Mouse (Mus musculus) left cerebral cortex, postnatal 36 days (tissue): ENCODE data around the gene Lekr1. TPM values are rescaled to one million over a fixed set of nuclear protein-coding genes. Genes with fewer than 3 reads are reported as not detected.
A peak's percentile ranks its signal among the peaks of the same experiment; 100 is the strongest.

Experiments
- DNase-seq, 2 experiments: peaks; one replicate each; pipeline ENCODE4 v3.0.0; 2021 to 2022; ENCODE audit warnings: low spot score in 2 of 2, mixed read lengths in 1 of 2
- intact Hi-C: fragments of 180-260 bp; cut with DNase I; formaldehyde crosslinking; loops from one replicate; pipeline ENCODE4 v1.15.1; 2025
- total RNA-seq, 2 experiments: library from RNA; stranded (reverse); gene quantifications; 2 replicates each; pipeline ENCODE4 v1.2.3; 2021

The Lekr1 gene
- 1 to 10 TPM; 6.9 to 8.2 TPM for total RNA-seq

DNA sequence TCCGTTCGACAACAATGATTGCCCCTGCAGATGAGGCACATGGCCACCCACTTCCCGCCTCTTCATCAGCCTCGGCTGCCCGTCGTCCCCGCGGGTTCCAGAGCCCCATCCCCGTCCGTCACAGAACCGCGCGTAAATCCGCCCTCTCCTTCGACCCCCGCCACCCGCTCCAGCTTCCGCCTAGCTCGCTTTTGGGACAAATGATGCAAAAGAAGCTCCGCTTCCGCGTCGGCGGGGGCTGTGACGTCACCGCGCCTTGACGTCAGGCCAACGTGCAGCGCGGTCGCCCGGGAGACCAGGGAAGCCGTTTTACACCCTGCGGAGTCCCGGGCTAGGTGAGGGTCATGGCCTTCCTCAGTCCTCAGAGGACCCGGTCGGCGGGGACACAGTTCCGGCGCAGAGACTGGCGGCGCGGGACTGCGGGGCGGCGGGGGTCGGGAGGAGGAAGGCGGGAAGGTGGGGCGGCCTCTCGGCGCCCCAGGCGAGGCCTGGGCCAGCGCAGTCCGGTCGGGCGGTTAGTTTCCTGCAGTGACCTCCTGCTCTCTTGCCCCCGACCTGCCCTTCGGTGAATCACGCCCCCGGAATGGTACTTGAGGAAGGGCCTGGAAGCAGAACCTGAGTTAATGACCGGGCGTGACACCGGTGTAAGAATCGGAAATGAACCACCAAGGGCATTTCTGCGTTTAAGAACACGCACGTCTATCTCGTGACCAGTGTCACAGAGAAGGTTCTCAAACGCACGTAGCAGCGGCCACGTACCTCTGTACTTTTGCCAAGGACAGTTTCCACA, at the start of gene Lekr1:
Gene Lekr1 (plus strand): TSS at position 252 of the 790 bp plus-strand sequence.
- intact Hi-C loops: loop anchor here (1.0 to 2.0 kb wide), 3 partner anchors 137 to 264 kb away; partner anchors contain the start of gene Tiparp
- DNase-seq: peak; percentile 89 to 93

DNA sequence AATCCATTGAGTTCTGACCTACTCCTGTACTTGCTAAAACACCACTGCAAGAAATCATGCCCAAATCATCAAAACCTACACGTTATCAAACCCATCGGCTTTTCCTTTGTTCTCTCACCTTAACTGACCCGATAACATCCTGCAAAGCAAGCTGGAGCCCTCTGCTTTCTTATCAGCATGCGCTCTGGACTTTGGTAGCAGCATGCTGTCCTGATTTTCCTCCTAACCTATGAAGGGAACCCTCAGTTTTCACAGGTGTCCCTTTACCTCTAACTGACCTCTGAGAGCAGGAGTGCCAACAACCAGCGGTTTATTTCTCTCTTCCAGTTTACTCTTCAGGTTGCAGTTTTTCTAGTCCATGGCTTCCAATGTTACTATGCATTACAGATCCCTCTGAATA, 48.5 kb upstream of the Lekr1 start:
- DNase-seq: no peak
- intact Hi-C loops: no loop called here

DNA sequence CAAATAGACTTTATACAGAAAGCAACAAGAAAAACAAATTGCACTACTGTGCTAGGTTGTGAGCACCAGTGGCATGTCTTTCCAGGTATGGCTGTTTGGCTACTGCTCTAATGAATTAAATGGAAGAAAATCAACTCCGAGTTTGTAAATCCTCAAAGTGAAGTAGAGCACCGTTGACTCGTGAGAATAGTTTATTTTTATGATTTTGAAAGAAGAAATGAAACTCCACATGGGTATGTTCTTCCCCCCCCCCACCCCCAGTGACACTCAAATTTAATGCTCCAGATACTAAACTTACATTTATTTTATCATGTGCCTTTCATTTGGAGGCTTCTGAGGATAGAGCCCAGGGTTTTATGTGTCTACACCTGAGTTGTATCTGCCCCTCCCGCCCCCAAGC, 46.7 kb upstream of the Lekr1 start:
- DNase-seq: no peak
- intact Hi-C loops: no loop called here

DNA sequence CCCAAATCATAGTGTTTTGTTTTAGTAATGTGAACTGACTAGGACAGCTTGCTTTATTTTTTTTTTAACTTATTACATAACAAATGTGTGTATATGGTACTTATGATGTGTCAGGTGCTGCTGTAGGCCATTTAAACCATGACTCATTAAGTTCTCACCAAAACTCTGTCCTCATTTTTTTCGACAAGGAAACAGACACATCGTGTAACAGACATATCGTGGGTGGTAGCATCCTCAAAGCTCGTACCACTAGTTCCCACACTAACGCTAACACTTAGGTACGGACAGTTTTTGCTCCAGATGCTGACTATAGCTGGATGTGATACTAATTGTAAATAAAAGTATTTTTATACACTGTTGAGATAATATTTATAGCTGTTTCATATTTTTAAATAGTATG, 43.0 kb upstream of the Lekr1 start:
- intact Hi-C loops: no loop called here
- no peak for DNase-seq

DNA sequence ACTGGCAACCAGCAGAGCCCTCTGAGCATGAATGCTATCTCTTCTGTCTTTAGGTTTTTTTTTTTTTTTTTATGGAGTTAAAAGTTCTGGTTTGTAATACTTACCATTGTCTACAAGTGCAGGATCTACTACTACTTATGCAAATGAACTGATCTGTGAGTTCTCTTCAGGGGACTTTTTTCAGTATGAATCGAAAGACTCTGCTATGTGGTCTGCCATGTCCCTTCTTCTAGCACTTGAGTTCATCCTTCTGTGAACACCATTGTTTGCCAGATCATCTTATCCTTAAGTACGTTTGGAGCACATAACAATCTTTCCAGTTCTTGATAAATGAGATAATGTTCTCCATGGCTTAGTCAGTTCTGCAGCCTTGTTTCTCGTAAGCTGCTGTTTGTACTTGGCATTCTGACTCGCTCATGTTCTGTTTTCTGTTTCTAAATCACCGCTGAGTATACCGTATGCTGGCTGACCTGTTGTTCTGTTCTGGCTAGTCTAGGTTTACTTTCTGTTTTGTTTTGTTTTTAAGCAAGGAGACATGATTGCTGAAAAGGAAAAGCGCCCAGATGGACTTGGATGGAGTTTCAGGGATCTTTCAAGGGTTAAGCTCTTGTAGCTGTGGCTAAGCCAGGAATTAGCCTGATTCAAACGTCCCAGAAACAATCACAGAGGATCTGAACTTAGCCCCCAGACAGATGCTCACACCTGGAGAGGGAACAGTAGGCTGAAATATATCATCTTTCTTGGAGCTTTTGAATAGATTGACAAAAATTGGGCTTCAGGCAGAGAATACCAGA, 40.3 kb upstream of the Lekr1 start:
- intact Hi-C loops: no loop called here
- DNase-seq: no peak

DNA sequence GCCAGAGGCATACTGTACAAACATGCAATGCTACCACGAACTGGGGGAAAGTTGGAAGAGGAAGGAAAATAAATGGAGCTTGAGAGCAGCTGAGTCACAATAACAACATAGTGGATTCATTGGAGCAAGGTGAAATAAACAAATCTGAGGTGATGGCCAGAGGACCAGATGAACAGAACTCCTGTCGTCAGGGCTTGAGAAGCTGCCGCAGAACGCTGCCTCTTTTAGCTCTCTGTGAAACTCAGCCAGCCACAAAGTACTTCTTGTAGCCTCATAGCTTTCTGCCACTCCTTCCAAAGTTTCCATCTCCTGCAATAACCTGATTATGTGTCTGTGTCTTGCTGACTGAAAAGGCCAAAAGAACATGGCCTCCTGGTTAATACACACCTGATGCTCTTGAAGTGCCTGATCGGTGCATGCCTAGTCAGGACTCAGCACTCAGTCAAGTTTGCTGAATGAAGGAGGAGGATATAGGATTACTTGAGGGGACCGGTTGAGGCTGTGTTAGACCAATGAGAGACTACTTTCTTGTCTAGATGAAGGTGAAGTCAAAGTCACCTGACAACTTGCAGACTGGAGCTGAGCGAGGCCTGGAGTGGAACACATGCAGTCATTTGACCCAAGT, 39.6 kb upstream of the Lekr1 start:
- intact Hi-C loops: no loop called here
- no peak for DNase-seq

DNA sequence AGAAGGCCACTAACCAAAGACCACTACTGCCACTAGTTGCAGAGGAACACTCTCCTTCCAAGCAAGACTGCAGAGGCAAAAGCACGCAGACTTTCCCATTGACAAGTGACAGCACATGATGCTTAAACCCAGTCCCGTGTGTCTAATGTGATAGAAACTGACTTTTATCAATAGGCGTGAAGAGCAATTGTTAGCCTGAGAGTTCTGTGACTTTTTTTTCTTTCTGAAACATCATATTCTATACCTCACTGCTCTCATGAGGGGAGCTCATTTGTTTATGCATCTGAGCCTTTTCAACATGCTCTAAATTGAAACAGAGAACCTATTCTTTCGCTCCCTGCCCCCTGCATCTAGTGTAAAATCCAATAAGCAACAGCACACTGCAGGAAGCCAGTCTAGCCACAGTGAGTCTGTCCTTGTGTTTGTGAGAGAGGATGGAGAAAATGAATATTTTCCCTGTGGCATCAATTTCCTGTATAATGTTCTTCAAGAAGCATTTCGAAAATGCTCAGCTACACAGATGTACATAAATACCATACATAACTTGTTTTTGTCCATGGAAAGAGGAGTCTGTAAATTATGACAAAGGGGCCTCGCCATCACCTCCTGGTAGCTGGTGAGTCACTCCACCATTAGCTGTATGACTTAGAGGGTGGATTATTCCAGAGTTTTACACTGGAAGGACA, 38.9 kb upstream of the Lekr1 start:
- intact Hi-C loops: no loop called here
- no peak for DNase-seq

DNA sequence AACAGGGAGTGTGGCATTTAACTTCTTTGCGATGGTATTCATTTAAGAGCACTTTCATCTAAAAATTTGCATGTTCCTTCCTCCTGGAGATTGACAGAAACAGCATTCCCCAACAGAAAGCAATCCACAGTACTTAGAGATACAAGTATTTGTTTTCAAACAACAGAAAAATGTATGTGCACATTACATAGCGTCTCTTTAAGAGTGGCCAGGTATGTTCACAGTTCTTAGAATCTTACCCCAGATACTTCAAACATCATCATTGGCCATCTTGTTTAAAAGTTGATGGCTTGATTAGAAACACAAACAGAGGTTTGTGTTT, 38.4 kb upstream of the Lekr1 start:
- intact Hi-C loops: no loop called here
- DNase-seq: no peak

DNA sequence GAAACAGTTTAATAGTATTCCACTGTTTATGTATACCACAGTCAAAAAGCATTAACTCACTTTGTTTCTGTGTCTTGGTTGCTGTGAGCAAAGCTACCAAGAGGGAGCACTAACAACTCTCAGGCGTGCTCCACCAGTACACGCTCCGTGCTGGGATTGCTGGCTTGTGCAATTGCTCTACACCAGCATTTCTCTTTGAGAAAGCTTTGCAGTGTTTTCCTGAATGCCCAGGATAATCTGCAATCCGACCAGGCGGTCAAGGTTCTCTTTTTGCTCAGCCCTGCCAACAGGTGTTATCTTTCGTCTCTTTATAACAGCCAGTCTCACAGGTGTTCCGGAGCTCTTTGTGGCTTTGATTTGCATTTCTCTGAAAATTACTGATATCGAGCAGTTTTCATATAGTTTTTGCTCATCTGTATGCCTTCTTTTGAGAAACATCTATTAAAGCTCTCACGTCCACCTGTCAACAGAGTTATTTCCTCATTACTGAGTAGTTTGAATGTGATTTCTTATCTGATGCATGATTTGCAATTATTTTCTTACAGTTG, 36.4 kb upstream of the Lekr1 start:
- intact Hi-C loops: no loop called here
- DNase-seq: no peak

DNA sequence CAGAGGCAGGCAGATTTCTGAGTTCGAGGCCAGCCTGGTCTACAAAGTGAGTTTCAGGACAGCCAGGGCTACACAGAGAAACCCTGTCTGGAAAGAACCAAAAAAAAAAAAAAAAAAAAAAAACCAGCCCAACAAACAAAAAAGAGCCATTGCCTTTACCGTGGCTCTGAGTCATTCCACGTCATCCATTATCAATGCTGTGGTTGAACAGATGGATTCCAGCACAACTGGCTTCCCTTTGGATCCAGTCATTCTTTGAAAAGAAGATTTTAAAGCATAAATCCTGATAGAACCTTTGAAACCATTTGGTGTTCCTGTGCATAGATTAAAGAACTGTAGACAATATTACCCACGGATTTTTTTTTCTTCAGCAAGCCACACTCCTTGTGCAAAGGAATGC, 32.4 kb upstream of the Lekr1 start:
- DNase-seq: no peak
- intact Hi-C loops: no loop called here

DNA sequence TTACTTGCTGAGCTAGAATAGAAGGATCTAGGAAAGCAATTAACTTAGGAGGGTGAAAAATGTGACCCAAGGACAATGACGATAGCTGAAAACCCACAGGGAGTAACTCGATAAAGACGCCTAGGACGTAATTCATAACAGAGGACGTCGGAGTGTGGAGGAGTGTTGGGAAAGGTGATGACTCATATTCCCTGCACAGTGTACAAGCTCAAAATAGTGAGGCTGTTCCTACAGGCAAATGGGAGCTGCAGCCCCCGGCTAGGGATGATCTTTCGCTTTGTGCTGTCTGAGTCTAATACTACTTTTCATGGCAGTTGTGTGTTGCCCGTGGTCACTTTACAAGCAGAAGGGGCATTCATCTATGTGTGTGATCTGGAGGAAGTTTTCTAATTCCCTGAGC, 30.0 kb upstream of the Lekr1 start:
- peak in 1 of 2 experiments; percentile 25 for DNase-seq
- intact Hi-C loops: no loop called here

DNA sequence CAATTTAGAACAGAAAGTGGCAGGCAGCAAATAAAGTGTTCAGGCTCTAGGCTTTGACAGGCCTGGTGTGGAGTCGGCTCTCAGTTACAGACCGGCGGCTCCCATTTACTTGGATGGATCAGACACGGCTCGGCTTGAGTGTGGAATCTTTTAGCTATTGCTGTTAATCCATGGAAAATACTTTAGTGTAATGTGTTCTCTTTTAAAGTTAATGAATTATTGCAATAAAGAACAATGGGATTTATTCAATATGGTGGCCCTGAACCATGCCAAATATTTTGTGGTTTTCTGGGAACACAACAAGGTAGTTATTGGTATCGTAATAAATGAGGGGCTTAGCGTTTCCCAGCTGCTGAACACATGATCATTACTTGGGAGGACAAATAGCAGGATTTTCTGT, 28.7 kb upstream of the Lekr1 start:
- no peak for DNase-seq
- intact Hi-C loops: no loop called here

DNA sequence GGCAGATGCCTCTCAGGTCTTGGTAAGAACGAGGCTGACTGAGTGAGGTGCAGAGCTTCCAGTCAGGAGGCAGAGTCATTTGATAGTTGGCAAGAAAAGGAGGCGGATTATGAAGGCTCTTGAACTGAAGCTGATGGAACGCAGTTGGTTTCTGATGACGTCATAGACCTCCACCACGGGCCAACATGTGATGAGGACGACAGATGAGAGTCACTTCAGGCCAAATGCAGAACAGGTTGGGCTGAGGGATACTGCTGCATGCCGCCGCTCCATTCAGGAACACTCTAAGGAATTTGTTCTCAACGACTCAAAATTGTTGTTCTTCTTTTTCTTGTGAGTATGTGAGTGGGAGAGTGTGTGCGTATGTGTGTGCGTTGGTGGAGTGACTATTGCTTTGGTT, 27.1 kb upstream of the Lekr1 start:
- intact Hi-C loops: no loop called here
- no peak for DNase-seq

DNA sequence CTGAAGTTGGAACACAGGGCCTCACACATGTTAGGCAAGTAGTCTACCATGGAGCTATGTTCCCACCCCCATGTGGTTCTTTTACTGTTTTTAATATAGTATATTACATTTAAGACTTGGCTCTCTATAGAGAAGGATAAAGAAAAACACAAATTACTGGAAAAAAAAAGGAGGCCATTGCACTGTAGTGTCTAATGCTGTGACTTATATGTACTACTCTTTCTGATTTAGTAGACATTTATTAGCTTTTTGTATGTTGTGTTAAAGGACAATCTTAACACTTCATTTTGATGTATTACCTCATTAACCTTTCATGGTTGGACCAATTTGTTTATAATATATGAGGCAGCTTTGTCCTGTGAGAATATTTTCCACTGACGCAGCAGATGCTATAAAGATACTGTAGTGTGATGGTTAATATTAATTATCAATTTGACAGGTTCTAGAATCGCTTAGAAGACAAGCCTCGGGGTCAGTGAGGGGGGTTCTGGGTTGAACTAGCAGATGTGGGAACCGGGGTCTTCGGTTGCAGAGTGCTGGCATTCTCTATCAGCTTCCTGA, 26.5 kb upstream of the Lekr1 start:
- DNase-seq: no peak
- intact Hi-C loops: no loop called here

DNA sequence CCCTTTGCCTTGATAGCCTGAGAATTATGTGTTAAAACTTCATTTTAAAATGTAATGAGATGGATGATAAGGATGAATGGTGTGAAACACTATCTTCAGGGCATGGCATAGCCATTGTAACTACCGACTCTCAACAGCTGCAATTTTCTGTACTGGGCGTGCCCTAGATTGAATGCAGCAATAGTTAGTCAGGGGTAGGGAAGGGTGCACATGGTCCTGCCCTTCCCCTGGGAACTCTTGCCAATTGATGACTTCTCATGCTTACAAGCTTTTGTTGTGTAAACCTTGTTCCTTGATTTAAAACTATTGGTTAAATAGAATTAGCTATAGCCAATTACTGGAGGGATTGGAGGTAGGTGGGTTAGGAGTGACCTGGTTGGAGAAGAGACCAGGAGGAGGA, 23.1 kb upstream of the Lekr1 start:
- no peak for DNase-seq
- intact Hi-C loops: no loop called here

DNA sequence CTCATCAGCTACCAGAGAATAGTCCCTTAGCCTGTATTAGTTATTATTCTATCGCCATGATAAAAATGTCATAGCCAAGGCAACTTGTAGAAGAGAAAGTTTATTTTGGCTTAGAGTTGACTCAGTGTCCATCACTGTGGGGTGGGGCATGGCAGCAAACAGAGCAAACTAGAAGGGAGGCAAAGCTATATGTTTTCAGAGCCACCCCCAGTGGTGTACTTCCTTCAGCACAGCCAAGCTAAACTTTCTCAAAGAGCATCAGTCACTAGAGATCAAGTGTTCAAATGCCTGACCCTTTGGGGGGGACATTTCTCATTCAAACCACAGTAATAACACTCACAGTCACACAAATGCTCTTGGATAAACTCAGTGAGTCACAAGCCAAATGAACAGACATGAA, 22.4 kb upstream of the Lekr1 start:
- no peak for DNase-seq
- intact Hi-C loops: no loop called here

DNA sequence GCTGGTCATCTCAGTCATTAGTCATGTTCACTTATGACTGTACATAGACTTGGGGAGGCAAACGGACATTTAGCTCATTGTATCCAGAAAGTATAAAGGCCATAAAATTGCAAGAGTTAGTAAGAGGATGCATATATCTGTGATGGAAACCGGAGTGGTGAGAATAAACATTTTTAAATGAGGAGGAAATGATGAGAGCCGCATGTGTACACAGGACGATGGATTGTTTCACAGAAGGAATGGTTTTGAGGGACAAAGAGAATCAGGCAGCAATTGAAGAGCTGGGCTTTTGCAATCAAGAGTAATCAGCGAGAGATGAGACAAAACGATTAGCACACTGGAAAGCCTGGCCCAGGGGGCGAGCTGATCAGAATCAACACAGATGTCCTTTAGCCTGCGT, 18.4 kb upstream of the Lekr1 start:
- intact Hi-C loops: no loop called here
- no peak for DNase-seq

DNA sequence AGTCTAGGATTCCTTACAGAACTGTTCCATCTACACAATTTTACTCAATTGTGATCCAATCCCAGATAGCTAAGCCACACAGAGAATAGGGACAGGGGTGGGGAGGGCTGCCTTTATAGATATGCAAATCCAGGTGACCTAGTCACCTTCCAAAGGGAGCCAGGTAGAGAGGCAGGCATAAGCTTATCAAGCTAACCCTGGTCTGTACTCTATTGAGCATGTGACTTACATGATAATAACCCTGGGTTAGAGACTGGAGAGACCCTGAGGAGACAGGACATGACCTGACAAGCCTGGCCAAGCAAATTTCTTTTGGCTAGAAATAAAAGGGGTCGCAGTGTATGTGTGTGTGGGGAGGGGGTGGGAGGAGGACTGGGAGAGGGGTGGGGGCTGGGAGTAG, 17.1 kb upstream of the Lekr1 start:
- intact Hi-C loops: no loop called here

DNA sequence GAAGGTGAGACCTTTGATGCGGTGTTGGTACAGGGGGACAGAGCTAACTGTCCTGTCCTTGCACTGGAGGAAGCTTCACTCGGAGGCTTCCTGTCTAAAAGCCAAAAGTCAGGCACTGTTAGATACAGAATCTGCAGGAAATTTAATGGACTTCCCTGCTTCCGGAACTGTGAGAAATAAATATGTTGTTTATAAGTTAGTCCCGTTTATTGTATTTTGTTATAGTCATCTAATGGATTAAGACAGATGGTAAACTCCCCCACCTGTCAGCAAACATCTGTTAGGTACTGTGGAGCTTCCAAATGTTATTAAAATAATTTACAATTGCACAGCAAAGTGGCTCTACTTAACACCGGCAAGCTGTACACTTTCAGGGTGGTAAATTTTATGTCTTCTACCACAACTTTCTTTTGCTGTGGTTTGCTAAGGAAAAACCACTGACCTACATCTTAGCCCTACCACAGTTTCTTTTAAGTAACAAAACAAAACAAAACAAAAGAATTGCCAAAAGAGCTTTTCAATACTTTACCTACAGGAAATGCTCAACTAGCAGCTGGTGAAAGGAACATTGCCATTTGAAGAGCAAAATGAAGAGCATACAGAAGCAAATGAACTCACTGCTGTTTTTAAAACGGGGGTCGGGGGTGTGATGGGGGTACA, 15.7 kb upstream of the Lekr1 start:
- DNase-seq: no peak
- intact Hi-C loops: loop anchor here (5.0 kb wide), 1 partner anchor 48 kb away; no protein-coding TSS in a partner anchor

More for the DNA sequence above, 17.1 kb upstream of the Lekr1 start:
- DNase-seq: no peak
